Mouse (Mus musculus) brain, embryonic 18.5 days (tissue): ENCODE data around the gene Chrng.

ENCODE experiments used
- DNase-seq: peaks from one replicate; pipeline ENCODE4 v3.0.0-alpha.2; 2012; ENCODE audit warnings: low read depth, low spot score

Gene Chrng

GRCm38 (mm10) chr1:87204465-87204864 is at the start of gene Chrng:
TSS of gene Chrng (plus strand) at chr1:87204657.
- DNase-seq: no peak

- no peak for DNase-seq
Measured at GRCm38 (mm10) chr1:87155531-87156198, 48.8 kb upstream of the Chrng start.

- DNase-seq: no peak
Measured at GRCm38 (mm10) chr1:87156199-87156587, 48.3 kb upstream of the Chrng start, which contains the start of gene Ecel1. TSS of gene Ecel1 (minus strand) at chr1:87156521.

GRCm38 (mm10) chr1:87159396-87159795 is 45.1 kb upstream of the Chrng start:
- DNase-seq: no peak

GRCm38 (mm10) chr1:87164164-87164795 is 40.2 kb upstream of the Chrng start:
- no peak for DNase-seq

- no peak for DNase-seq
Measured at GRCm38 (mm10) chr1:87164796-87165184, 39.7 kb upstream of the Chrng start.

GRCm38 (mm10) chr1:87170458-87170857 is 34.0 kb upstream of the Chrng start:
- no peak for DNase-seq

- DNase-seq: no peak
Measured at GRCm38 (mm10) chr1:87171312-87171711, 33.1 kb upstream of the Chrng start.

- no peak for DNase-seq
Measured at GRCm38 (mm10) chr1:87172316-87172715, 32.1 kb upstream of the Chrng start.

- DNase-seq: no peak
Measured at GRCm38 (mm10) chr1:87174006-87174955, 30.2 kb upstream of the Chrng start.

GRCm38 (mm10) chr1:87175852-87176292 is 28.6 kb upstream of the Chrng start:
- peak; percentile 30 for DNase-seq

GRCm38 (mm10) chr1:87180896-87181295 is 23.6 kb upstream of the Chrng start:
- DNase-seq: no peak

GRCm38 (mm10) chr1:87183013-87183412 is 21.4 kb upstream of the Chrng start, which contains the start of gene Prss56:
TSS of gene Prss56 (plus strand) at chr1:87183313.
- no peak for DNase-seq

GRCm38 (mm10) chr1:87183998-87184750 is 20.3 kb upstream of the Chrng start:
- DNase-seq: no peak

GRCm38 (mm10) chr1:87184751-87185139 is 19.7 kb upstream of the Chrng start:
- DNase-seq: no peak

- DNase-seq: no peak
Measured at GRCm38 (mm10) chr1:87185526-87185925, 18.9 kb upstream of the Chrng start.

GRCm38 (mm10) chr1:87186261-87187036 is 18.0 kb upstream of the Chrng start:
- no peak for DNase-seq

GRCm38 (mm10) chr1:87187037-87187355 is 17.5 kb upstream of the Chrng start:
- peak; percentile 47 for DNase-seq

GRCm38 (mm10) chr1:87190429-87190828 is 14.0 kb upstream of the Chrng start, which contains the start of gene Chrnd:
TSS of gene Chrnd (plus strand) at chr1:87190607.
- no peak for DNase-seq

- no peak for DNase-seq
Measured at GRCm38 (mm10) chr1:87197296-87197695, 7.2 kb upstream of the Chrng start.
